Mouse (Mus musculus) E14TG2a.4 (cell line): ENCODE data around the gene Gm20388.

Source experiments
- H3K27me3 ChIP-seq: 2 replicates; pipeline ENCODE4 v1.6.1; 2014; ENCODE audit warnings: low read length, control low read depth; ENCODE audit not compliant: insufficient read depth
- H3K36me3 ChIP-seq: 2 replicates; pipeline ENCODE4 v1.6.1; 2014; ENCODE audit warnings: low read length, control low read depth; ENCODE audit not compliant: insufficient read depth
- H3K4me1 ChIP-seq: replicated peaks from 2 replicates; pipeline ENCODE4 v1.6.1; 2014; ENCODE audit warnings: low read depth, low read length, control low read depth
- H3K4me3 ChIP-seq: replicated peaks from 2 replicates; pipeline ENCODE4 v1.5.1; 2014; ENCODE audit warnings: mild to moderate bottlenecking, low read length
- H3K9me3 ChIP-seq: 2 replicates; pipeline ENCODE4 v1.6.1; 2014; ENCODE audit warnings: low read length, control low read depth
- CTCF ChIP-seq: conservative IDR thresholded peaks from 2 replicates; pipeline ENCODE4 v1.5.1; 2014; ENCODE audit warnings: low read length
- NANOG ChIP-seq: IDR thresholded peaks from 2 replicates; pipeline ENCODE4 v1.6.1; 2014; ENCODE audit warnings: borderline replicate concordance, low read length, mixed read lengths
- POU5F1 ChIP-seq: IDR thresholded peaks from 2 replicates; pipeline ENCODE4 v1.6.1; 2014; ENCODE audit warnings: low read length, borderline replicate concordance

The Gm20388 gene

GRCm38 (mm10) chr8:120382436-120383203 is 472.0 kb downstream of the Gm20388 start:
- peaks cover 6% of the 10 kb centered on the region for H3K9me3 ChIP-seq
- TF ChIP-seq POU5F1 (no peak), CTCF (no peak), NANOG (no peak)
- H3K4me3 ChIP-seq = 0 out of 2 replicates have a peak overlapping the region, but pooled peaks have one; percentile 20
- peaks cover 18% of the 10 kb centered on the region for H3K27me3 ChIP-seq
- peaks cover 50% of the 10 kb centered on the region for H3K4me1 ChIP-seq
- H3K36me3 ChIP-seq = no peaks in the 10 kb centered on the region

- TF ChIP-seq CTCF (no peak), NANOG (no peak), POU5F1 (no peak)
- H3K4me1 ChIP-seq = peaks cover 46% of the 10 kb centered on the region
- 0 out of 2 replicates have a peak overlapping the region, but pooled peaks have one; percentile 20 for H3K4me3 ChIP-seq
- H3K9me3 ChIP-seq = peaks cover 6% of the 10 kb centered on the region
- H3K36me3 ChIP-seq = no peaks in the 10 kb centered on the region
- peaks cover 18% of the 10 kb centered on the region for H3K27me3 ChIP-seq
These were observed 472.5 kb downstream of the Gm20388 start for GRCm38 (mm10) chr8:120383204-120383560.

GRCm38 (mm10) chr8:120383713-120384112 is 473.1 kb downstream of the Gm20388 start:
- peaks cover 6% of the 10 kb centered on the region for H3K9me3 ChIP-seq
- peak overlapping the region; percentile 17; the same call in 1 of the 2 replicates for H3K4me3 ChIP-seq
- H3K4me1 ChIP-seq = peaks cover 41% of the 10 kb centered on the region
- no peak for TF ChIP-seq NANOG
- no peak for TF ChIP-seq CTCF
- TF ChIP-seq POU5F1 = no peak
- H3K27me3 ChIP-seq = peaks cover 18% of the 10 kb centered on the region
- no peaks in the 10 kb centered on the region for H3K36me3 ChIP-seq

GRCm38 (mm10) chr8:120384745-120385144 is 474.1 kb downstream of the Gm20388 start:
- Histone ChIP-seq H3K9me3 (peaks cover 6% of the 10 kb centered on the region), H3K4me1 (peaks cover 32% of the 10 kb centered on the region), H3K27me3 (peaks cover 16% of the 10 kb centered on the region), H3K4me3 (no peak overlapping the region), H3K36me3 (no peaks in the 10 kb centered on the region)
- no peak for TF ChIP-seq NANOG
- TF ChIP-seq CTCF = peak; percentile 67

- Histone ChIP-seq H3K4me3 (no peak overlapping the region), H3K36me3 (no peaks in the 10 kb centered on the region), H3K9me3 (peaks cover 6% of the 10 kb centered on the region), H3K27me3 (0 out of 2 replicates have a peak, but pooled peaks cover 5% of the 10 kb centered on the region), H3K4me1 (peaks cover 37% of the 10 kb centered on the region)
- TF ChIP-seq CTCF (no peak), POU5F1 (no peak), NANOG (no peak)
These were observed 477.6 kb downstream of the Gm20388 start for GRCm38 (mm10) chr8:120388246-120388645.

- Histone ChIP-seq H3K4me3 (no peak overlapping the region), H3K27me3 (0 out of 2 replicates have a peak, but pooled peaks cover 5% of the 10 kb centered on the region), H3K36me3 (no peaks in the 10 kb centered on the region), H3K9me3 (no peaks in the 10 kb centered on the region), H3K4me1 (peaks cover 37% of the 10 kb centered on the region)
- TF ChIP-seq CTCF (no peak), NANOG (no peak), POU5F1 (no peak)
These were observed 480.0 kb downstream of the Gm20388 start for GRCm38 (mm10) chr8:120390598-120390997.

- H3K4me3 ChIP-seq = peak overlapping the region; percentile 59
- TF ChIP-seq CTCF (no peak), POU5F1 (no peak), NANOG (no peak)
- 0 out of 2 replicates have a peak, but pooled peaks cover 5% of the 10 kb centered on the region for H3K27me3 ChIP-seq
- H3K4me1 ChIP-seq = peaks cover 37% of the 10 kb centered on the region
- 0 out of 2 replicates have a peak, but pooled peaks cover 3% of the 10 kb centered on the region for H3K9me3 ChIP-seq
- H3K36me3 ChIP-seq = no peaks in the 10 kb centered on the region
These were observed 481.2 kb downstream of the Gm20388 start for GRCm38 (mm10) chr8:120391856-120392255.

- H3K9me3 ChIP-seq = 0 out of 2 replicates have a peak, but pooled peaks cover 3% of the 10 kb centered on the region
- TF ChIP-seq CTCF (no peak), POU5F1 (no peak), NANOG (no peak)
- H3K27me3 ChIP-seq = peaks cover 9% of the 10 kb centered on the region; the same call in 1 of the 2 replicates
- H3K36me3 ChIP-seq = no peaks in the 10 kb centered on the region
- peaks cover 39% of the 10 kb centered on the region for H3K4me1 ChIP-seq
- H3K4me3 ChIP-seq = no peak overlapping the region
These were observed 482.4 kb downstream of the Gm20388 start for GRCm38 (mm10) chr8:120393085-120393484.

GRCm38 (mm10) chr8:120393871-120394275 is 483.2 kb downstream of the Gm20388 start:
- H3K9me3 ChIP-seq = 0 out of 2 replicates have a peak, but pooled peaks cover 3% of the 10 kb centered on the region

More at GRCm38 (mm10) chr8:120393871-120394275, 483.2 kb downstream of the Gm20388 start:
- TF ChIP-seq POU5F1 (no peak), NANOG (no peak), CTCF (no peak)
- no peaks in the 10 kb centered on the region for H3K36me3 ChIP-seq
- peaks cover 41% of the 10 kb centered on the region for H3K4me1 ChIP-seq
- peak overlapping the region; percentile 66 for H3K4me3 ChIP-seq
- H3K27me3 ChIP-seq = peaks cover 11% of the 10 kb centered on the region; the same call in 1 of the 2 replicates
